Comparison of ENCODE assay signal across 12 mouse cellular contexts in the genomic region with DNA sequence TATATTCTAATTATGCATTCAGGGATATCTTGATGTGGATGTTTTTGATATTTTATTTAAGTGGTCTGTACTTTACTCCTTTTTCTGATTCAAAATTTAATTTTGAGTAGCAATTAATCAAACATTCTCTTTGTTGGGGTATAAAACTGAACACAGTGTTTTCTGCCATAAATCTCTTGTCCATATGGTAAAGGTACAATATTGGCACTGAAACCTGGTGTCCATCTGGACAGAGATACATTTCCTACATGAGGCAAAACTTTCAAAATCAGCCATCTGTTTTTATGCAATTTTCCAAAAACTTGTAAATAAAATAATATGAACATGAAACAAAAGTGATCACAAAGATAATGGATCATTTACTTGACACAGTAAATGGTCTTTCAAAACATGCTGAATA.
DNase-seq lines count a peak whose midpoint lies in the region.
"Had no signal": no experiment of that assay in that cellular context is flagged by ENCODE, and none has a peak within 500 bp of the region (broad histone marks: within the 10 kb centered on the region; RNA-seq: fewer than 3 reads in every experiment).

No protein-coding gene starts in this region.

- intact Hi-C loops in left cerebral cortex, postnatal 36 days (cut with DNase I) = no loop called here

- DNase-seq in layer of hippocampus, adult 9-10 months (ENCODE audit: low spot score) = peak; percentile 5
- no peak for DNase-seq in layer of hippocampus, adult 9-11 months
- peak; percentile 36 for DNase-seq in cerebellum, adult 11-12 months
- DNase-seq in cerebellum, adult 9-11 months = peak; percentile 79
- DNase-seq in kidney, postnatal 25 days = no peak
- DNase-seq in right cerebral cortex, postnatal 25 days = no peak
- DNase-seq in left cerebral cortex, postnatal 36 days (ENCODE audit: low spot score in 2 of 2) = no peak
- DNase-seq: adrenal gland, adult 2 months; adrenal gland, postnatal 25 days; gastrocnemius, adult 2 months; gastrocnemius, postnatal 25 days; heart, postnatal 36 days had no signal

Comparison
In these comparisons a context has a peak if more than half of its experiments do, and no peak if none do; other contexts are left out.
1. DNase-seq: peak in layer of hippocampus, adult 9-10 months (single experiment), cerebellum, adult 11-12 months (single experiment) and cerebellum, adult 9-11 months (single experiment); none in layer of hippocampus, adult 9-11 months (single experiment), kidney, postnatal 25 days (0 of 2), right cerebral cortex, postnatal 25 days (single experiment) and left cerebral cortex, postnatal 36 days (0 of 2).